Mouse (Mus musculus) kidney, adult 2 months (tissue): ENCODE measurements around the gene Cdh4.

Experiments
- CTCF ChIP-seq: fragments of 200-500 bp; conservative IDR thresholded peaks from 2 replicates; pipeline ENCODE4 v1.5.1; 2011; ENCODE audit warnings: low read depth, mild to moderate bottlenecking, control low read depth, low read length, moderate library complexity, mixed read lengths; ENCODE audit not compliant: insufficient read depth, insufficient read length
- POLR2A ChIP-seq: fragments of 200-500 bp; IDR thresholded peaks from one replicate; pipeline ENCODE4 v1.6.1; 2011; ENCODE audit warnings: low read depth, low read length, control low read depth

DNA sequence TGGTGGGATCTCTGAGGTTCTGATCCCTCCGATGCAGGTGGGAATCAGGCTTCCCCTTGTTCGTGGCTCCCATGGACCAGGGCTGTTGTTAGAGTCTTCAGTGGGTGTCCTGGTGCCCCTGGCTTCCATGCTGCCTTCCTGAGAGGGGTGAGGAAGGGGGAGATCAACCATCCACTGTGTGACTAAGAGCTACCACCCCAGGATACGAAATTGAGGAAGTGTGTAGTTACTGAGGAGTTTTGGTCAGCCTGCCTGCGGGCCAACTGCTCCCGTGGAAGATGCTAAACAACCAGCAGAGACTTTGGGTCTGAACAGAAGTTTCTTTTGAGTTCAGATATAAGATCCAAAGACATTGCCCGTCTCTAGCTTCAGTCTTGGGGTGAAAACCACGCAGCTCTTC is 133.4 kb downstream of the Cdh4 start:
- TF ChIP-seq CTCF (no peak), POLR2A (no peak)
